Mouse (Mus musculus) liver, adult 2 months (tissue): ENCODE measurements around the gene Fbn1.

ENCODE experiments used
- CTCF ChIP-seq: fragments of 200-500 bp; IDR thresholded peaks from 2 replicates; pipeline ENCODE4 v1.5.1; 2011; ENCODE audit warnings: low read depth, low read length, control low read depth
- POLR2A ChIP-seq: fragments of 200-500 bp; IDR thresholded peaks from 2 replicates; pipeline ENCODE4 v1.6.1; 2011; ENCODE audit warnings: low read length, control low read depth; ENCODE audit not compliant: insufficient read depth; ENCODE audit errors: extremely low read depth

- TF ChIP-seq POLR2A, result no peak
- no peak for TF ChIP-seq CTCF
These were observed 2.6 kb downstream of the Fbn1 start, which contains the start of gene Gm9913 for GRCm38 (mm10) chr2:125505006-125505745.
